Mouse (Mus musculus) heart, adult 8-10 months (tissue): ENCODE measurements around the gene Pkn1. TPM values are rescaled to one million over a fixed set of nuclear protein-coding genes. Genes with fewer than 3 reads are reported as not detected.

Experiments used
- microRNA-seq: library from miRNA; unstranded; fragments of <30 nt; microRNA quantifications from one replicate; pipeline ENCODE4 v1.2.0, GENCODE M21; 2022
- total RNA-seq, 4 experiments: library from RNA; stranded (reverse); gene quantifications; 2 replicates each; pipeline ENCODE4 v1.2.4; 2022

Gene Pkn1
- total RNA-seq, 4 experiments from 2014 or later = 44.0 to 47.6 (median 46.6) TPM

Small RNA genes lying within 50 kb of the gene (microRNA-seq; reads per million reads assigned to microRNA genes)
- gene Mir1668 = not detected

Other genes with a start within 250 kb of the Pkn1 start
- gene Scoc, start 240.8 kb downstream of the Pkn1 start, total RNA-seq = 10 to 100 TPM; 42.9 to 54.7 (median 51.4) TPM
- gene Olfr370, start 163.4 kb downstream of the Pkn1 start, total RNA-seq = not detected
- gene Ndufb7, start 132.5 kb downstream of the Pkn1 start, total RNA-seq = 100 to 1,000 TPM; 561 to 765 (median 683) TPM
- 100 to 1,000 TPM; 539 to 688 (median 589) TPM for gene Tecr, start 91.2 kb downstream of the Pkn1 start, total RNA-seq
- 10 to 100 TPM; 11.0 to 14.2 (median 12.6) TPM for gene Dnajb1, start 91.0 kb downstream of the Pkn1 start, total RNA-seq
- 10 to 100 TPM; 21.4 to 25.1 (median 23.3) TPM for gene Gipc1, start 46.5 kb downstream of the Pkn1 start, total RNA-seq
- gene Ptger1, start 32.5 kb downstream of the Pkn1 start, total RNA-seq = under 1 TPM; 0.17 to 0.57 (median 0.26) TPM
- 10 to 100 TPM; 14.2 to 17.0 (median 15.4) TPM for gene Ddx39, start 16.0 kb upstream of the Pkn1 start, total RNA-seq
- 10 to 100 TPM; 42.4 to 50.4 (median 43.5) TPM for gene Adgre5, start 42.1 kb upstream of the Pkn1 start, total RNA-seq
- gene Adgrl1, start 200.9 kb upstream of the Pkn1 start, total RNA-seq = 10 to 100 TPM; 10.8 to 17.6 (median 14.2) TPM